Mouse (Mus musculus): Measurements from ENCODE around the gene B3gnt2. TPM values are rescaled to one million over a fixed set of nuclear protein-coding genes. Genes with fewer than 3 reads are reported as not detected.

The B3gnt2 gene
- total and polyA plus RNA-seq, 3 experiments, result 36.8 to 66.4 TPM; not detected in 1

DNA sequence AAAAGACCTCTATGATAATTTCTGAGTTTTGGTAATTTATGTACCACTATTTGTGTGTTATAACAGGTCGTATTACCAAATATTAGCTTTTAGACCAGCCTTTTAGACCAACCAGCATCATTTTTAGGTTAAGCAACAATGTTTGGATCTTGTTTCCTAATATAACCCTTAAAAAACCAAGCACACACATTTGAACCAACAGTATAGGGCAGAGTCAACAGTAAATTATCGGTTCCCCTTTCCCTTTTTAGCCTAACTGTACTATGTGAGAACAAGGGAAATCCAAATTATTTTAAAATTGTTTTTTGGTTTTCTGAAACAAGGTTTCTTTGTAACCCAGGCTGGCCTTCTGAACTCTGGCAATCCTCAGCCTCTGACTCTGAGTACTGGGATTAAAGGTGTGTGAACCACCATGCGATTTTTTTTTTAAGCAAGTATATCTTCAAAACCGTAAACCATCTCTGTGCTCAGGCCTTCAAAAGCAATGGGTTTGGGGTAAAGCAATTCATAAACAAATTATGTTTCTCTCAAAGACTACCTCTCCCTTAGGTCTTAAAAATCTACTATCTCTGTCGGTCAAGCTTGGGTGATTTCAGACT lies 3.6 kb downstream of the B3gnt2 start:
- Histone ChIP-seq H3K4me3 (ENCODE audit: control insufficient read depth in 1 of 2, insufficient read depth in 1 of 2, low read depth in 2 of 2, low read length in 2 of 2) (peak overlapping the region; percentile 70 to 98), H3K4me1 (ENCODE audit: control insufficient read depth in 1 of 2, insufficient read depth in 2 of 2, low read length in 2 of 2) (peaks cover 28 to 32% of the 10 kb centered on the region in 2 experiments), H3K36me3 (ENCODE audit: control insufficient read depth in 1 of 2, insufficient read depth in 2 of 2, low read length in 2 of 2) (peaks cover 2 to 37% of the 10 kb centered on the region in 2 experiments; a peak in 3 of 4 replicates), H3K9me3 (replicated peaks; ENCODE audit: insufficient read depth, low read length) (no peaks in the 10 kb centered on the region), H3K27ac (ENCODE audit: control insufficient read depth, low read depth, low read length) (peak overlapping the region; percentile 59), H3K27me3 (ENCODE audit: control insufficient read depth in 1 of 2, insufficient read depth in 2 of 2, low read length in 2 of 2) (no peaks in the 10 kb centered on the region), H3K9ac (ENCODE audit: control insufficient read depth, low read depth, low read length, poor library complexity, severe bottlenecking) (peak overlapping the region; percentile 85), H3K79me2 (ENCODE audit: control insufficient read depth, insufficient read depth, low read length, poor library complexity) (peaks cover 67% of the 10 kb centered on the region)
- DNase-seq (ENCODE audit: low read depth, low spot score), result peak; percentile 57
- no peak for TF ChIP-seq POLR2AphosphoS5 (IDR thresholded peaks at IDR 0.05; ENCODE audit: borderline replicate concordance, low read depth, low read length)
- TF ChIP-seq ZMIZ1 (IDR thresholded peaks at IDR 0.05; ENCODE audit: low read depth, low read length), result no peak
- TF ChIP-seq CTCF (IDR thresholded peaks at IDR 0.05 in 2 of 3, conservative IDR thresholded peaks at IDR 0.05 in 1 of 3; ENCODE audit: control insufficient read depth in 1 of 3, insufficient read depth in 1 of 3, low read depth in 2 of 3, low read length in 3 of 3, poor library complexity in 1 of 3, severe bottlenecking in 1 of 3), result no peak
- no peak for TF ChIP-seq EP300 (IDR thresholded peaks at IDR 0.05; ENCODE audit: low read depth in 1 of 2, low read length in 2 of 2)
- peak; percentile 73; the same call in 1 of the 2 replicates for TF ChIP-seq ZNF384 (IDR thresholded peaks at IDR 0.05; ENCODE audit: low read depth, low read length)
- 0 out of 2 replicates have a peak, but pooled peaks have one; percentile 9 for TF ChIP-seq SIN3A (IDR thresholded peaks at IDR 0.05; ENCODE audit: low read length)
- no peak for TF ChIP-seq MAZ (IDR thresholded peaks at IDR 0.05; ENCODE audit: low read depth, low read length)
- TF ChIP-seq CHD1 (IDR thresholded peaks at IDR 0.05; ENCODE audit: low read depth, low read length), result 0 out of 2 replicates have a peak, but pooled peaks have one; percentile 31
- TF ChIP-seq POLR2A (IDR thresholded peaks at IDR 0.05; ENCODE audit: control insufficient read depth in 1 of 2, insufficient read depth in 1 of 2, low read depth in 1 of 2, low read length in 2 of 2, poor library complexity in 1 of 2), result no peak
- no peak for TF ChIP-seq BHLHE40 (IDR thresholded peaks at IDR 0.05; ENCODE audit: borderline replicate concordance, low read depth, low read length)
- 0 out of 2 replicates have a peak, but pooled peaks have one; percentile 4 for TF ChIP-seq HCFC1 (IDR thresholded peaks at IDR 0.05; ENCODE audit: low read depth, low read length)
- TF ChIP-seq TCF12 (IDR thresholded peaks at IDR 0.05; ENCODE audit: low read depth, low read length), result no peak
- no peak for TF ChIP-seq GATA1 (IDR thresholded peaks at IDR 0.05; ENCODE audit: low read depth, low read length)
- TF ChIP-seq NRF1 (IDR thresholded peaks at IDR 0.05; ENCODE audit: insufficient read depth, low read depth, low read length, poor library complexity, severe bottlenecking), result no peak
- no peak for TF ChIP-seq MEF2A (IDR thresholded peaks at IDR 0.05; ENCODE audit: extremely low read depth, insufficient replicate concordance, low read depth, low read length, poor library complexity, severe bottlenecking)
- TF ChIP-seq MAFK (IDR thresholded peaks at IDR 0.05; ENCODE audit: borderline replicate concordance, low read depth, low read length), result no peak
- no peak for TF ChIP-seq NELFE (IDR thresholded peaks at IDR 0.05; ENCODE audit: low read depth, low read length)
- no peak for TF ChIP-seq SMC3 (IDR thresholded peaks at IDR 0.05; ENCODE audit: low read depth, low read length)

DNA sequence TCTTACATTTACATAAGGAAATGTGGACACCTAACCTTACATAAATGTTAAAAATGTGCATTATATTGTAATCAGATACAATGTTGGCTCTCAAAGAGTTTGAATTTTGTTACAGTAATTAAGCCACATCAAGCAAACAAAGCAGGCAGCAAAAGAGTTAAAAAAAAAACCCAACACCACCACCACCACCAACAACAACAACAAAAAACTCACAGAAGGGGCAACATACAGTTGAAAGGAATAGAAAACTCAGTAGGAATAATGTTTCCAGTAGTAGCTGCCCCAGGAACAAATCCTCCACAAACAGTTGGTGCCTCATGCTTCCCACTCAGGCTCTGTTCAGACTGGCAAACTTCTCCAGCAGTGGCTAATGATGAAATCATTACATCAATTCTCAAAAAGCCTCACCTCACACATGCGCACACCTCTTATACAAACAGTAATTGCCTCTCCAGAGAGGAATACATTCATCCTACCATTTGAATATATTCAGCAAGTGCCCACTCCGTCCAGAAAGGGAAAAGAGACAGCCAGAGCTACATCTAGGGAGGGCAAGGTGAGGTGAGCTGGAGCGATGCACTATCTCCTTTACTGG lies 4.3 kb downstream of the B3gnt2 start:
- H3K4me1 ChIP-seq (ENCODE audit: control insufficient read depth in 1 of 2, insufficient read depth in 2 of 2, low read length in 2 of 2), result peaks cover 33 to 35% of the 10 kb centered on the region in 2 experiments
- H3K36me3 ChIP-seq (ENCODE audit: control insufficient read depth in 1 of 2, insufficient read depth in 2 of 2, low read length in 2 of 2), result peaks cover 2 to 43% of the 10 kb centered on the region in 2 experiments; a peak in 3 of 4 replicates
- H3K9me3 ChIP-seq (replicated peaks; ENCODE audit: insufficient read depth, low read length), result no peaks in the 10 kb centered on the region
- peak overlapping the region in 1 of 2 experiments; percentile 98; a peak in 2 of 4 replicates for H3K4me3 ChIP-seq (ENCODE audit: control insufficient read depth in 1 of 2, insufficient read depth in 1 of 2, low read depth in 2 of 2, low read length in 2 of 2)
- H3K27me3 ChIP-seq (ENCODE audit: control insufficient read depth in 1 of 2, insufficient read depth in 2 of 2, low read length in 2 of 2), result no peaks in the 10 kb centered on the region
- H3K9ac ChIP-seq (ENCODE audit: control insufficient read depth, low read depth, low read length, poor library complexity, severe bottlenecking), result no peak overlapping the region
- TF ChIP-seq RAD21 (IDR thresholded peaks at IDR 0.05; ENCODE audit: low read depth, low read length) (no peak), POLR2AphosphoS2 (IDR thresholded peaks at IDR 0.05; ENCODE audit: low read length) (no peak), ZNF384 (IDR thresholded peaks at IDR 0.05; ENCODE audit: low read depth, low read length) (peak; percentile 54), JUND (IDR thresholded peaks at IDR 0.05; ENCODE audit: low read depth, low read length) (no peak), CHD1 (IDR thresholded peaks at IDR 0.05; ENCODE audit: low read depth, low read length) (no peak), MXI1 (IDR thresholded peaks at IDR 0.05; ENCODE audit: low read depth, low read length) (peak; percentile 25; the same call in 1 of the 2 replicates), POLR2AphosphoS5 (IDR thresholded peaks at IDR 0.05; ENCODE audit: borderline replicate concordance, low read depth, low read length) (no peak)
- H3K27ac ChIP-seq (ENCODE audit: control insufficient read depth, low read depth, low read length), result no peak overlapping the region
- peak; percentile 35 for DNase-seq (ENCODE audit: low read depth, low spot score)
- peaks cover 69% of the 10 kb centered on the region for H3K79me2 ChIP-seq (ENCODE audit: control insufficient read depth, insufficient read depth, low read length, poor library complexity)
